ENCODE assay signal across 9 mouse cellular contexts in genomic region chr9:89496729-89497398, GRCm38 (mm10).
DNase-seq lines count a peak whose midpoint lies in the region; ATAC-seq lines count a peak whose summit lies in the region.
"Had no signal": no experiment of that assay in that cellular context is flagged by ENCODE, and none has a peak within 500 bp of the region (broad histone marks: within the 10 kb centered on the region; RNA-seq: fewer than 3 reads in every experiment).

No protein-coding gene starts in this region.

- no peaks in the 10 kb centered on the region for H3K9me3 ChIP-seq in forebrain, embryonic 16.5 days (ENCODE audit: control insufficient read depth, low read length)
- no peaks in the 10 kb centered on the region for H3K9me3 ChIP-seq in limb, embryonic 13.5 days

- WGBS in forebrain, embryonic 16.5 days = 54% methylated on average over 14 of the region's 14 CpGs
- WGBS in limb, embryonic 13.5 days = 12% methylated on average over 14 of the region's 14 CpGs

- ATAC-seq in forebrain, embryonic 16.5 days = peak; percentile 75
- ATAC-seq in limb, embryonic 13.5 days (ENCODE audit: low FRiP score, low read depth) = no peak
- ATAC-seq in granulocyte monocyte progenitor cell, adult 5-6 weeks (replicated peaks; ENCODE audit: poor library complexity, severe bottlenecking) = no peak

- DNase-seq in ES-CJ7 (ENCODE audit: low read depth, low spot score) = peak; percentile 14
- DNase-seq in adrenal gland, adult 8-10 months = peak; percentile 1
- DNase-seq in thymus, postnatal 4 days = no peak
- DNase-seq in right cerebral cortex, postnatal 36 days (ENCODE audit: low spot score in 2 of 2) = no peak
- DNase-seq: heart, postnatal 14 days; thymus, postnatal 14 days had no signal

- H3K4me2 ChIP-seq in forebrain, embryonic 16.5 days (ENCODE audit: low read length) = peak overlapping the region; percentile 26
- peak overlapping the region; percentile 42 for H3K4me2 ChIP-seq in limb, embryonic 13.5 days (replicated peaks)

- no peak overlapping the region for H3K27ac ChIP-seq in forebrain, embryonic 16.5 days (ENCODE audit: low read length)
- H3K27ac ChIP-seq in limb, embryonic 13.5 days = no peak overlapping the region

- H3K4me1 ChIP-seq in forebrain, embryonic 16.5 days (replicated peaks; ENCODE audit: control insufficient read depth, insufficient read depth, low read length) = peaks cover 8% of the 10 kb centered on the region; the same call in 1 of the 2 replicates
- H3K4me1 ChIP-seq in limb, embryonic 13.5 days = peaks cover 8% of the 10 kb centered on the region

- H3K36me3 ChIP-seq in forebrain, embryonic 16.5 days (ENCODE audit: control insufficient read depth, insufficient read depth) = no peaks in the 10 kb centered on the region
- no peaks in the 10 kb centered on the region for H3K36me3 ChIP-seq in limb, embryonic 13.5 days

- no peak overlapping the region for H3K9ac ChIP-seq in forebrain, embryonic 16.5 days (replicated peaks; ENCODE audit: low read depth, low read length)
- no peak overlapping the region for H3K9ac ChIP-seq in limb, embryonic 13.5 days

- no peak overlapping the region for H3K4me3 ChIP-seq in forebrain, embryonic 16.5 days (replicated peaks; ENCODE audit: low read length)
- H3K4me3 ChIP-seq in limb, embryonic 13.5 days = no peak overlapping the region

- H3K27me3 ChIP-seq in forebrain, embryonic 16.5 days (replicated peaks; ENCODE audit: control insufficient read depth, insufficient read depth, low read length) = no peaks in the 10 kb centered on the region
- no peaks in the 10 kb centered on the region for H3K27me3 ChIP-seq in limb, embryonic 13.5 days

Comparison
In these comparisons a context has a peak if more than half of its experiments do, and no peak if none do; other contexts are left out.
1. DNase-seq: peak in ES-CJ7 (single experiment) and adrenal gland, adult 8-10 months (single experiment); none in thymus, postnatal 4 days (single experiment) and right cerebral cortex, postnatal 36 days (0 of 2).